Mouse (Mus musculus) thymus, postnatal 4 days (tissue): ENCODE measurements around the gene Gfral.

Experiments used
- DNase-seq: peaks from one replicate; pipeline ENCODE4 v3.0.0; 2021

The Gfral gene

GRCm38 (mm10) chr9:76122888-76123287 is 90.6 kb downstream of the Gfral start:
- DNase-seq = peak; percentile 22
